Mouse (Mus musculus): ENCODE measurements around the gene Csad. TPM values are rescaled to one million over a fixed set of nuclear protein-coding genes. Genes with fewer than 3 reads are reported as not detected.
"Not testable (repeated sequence)": the region's sequence is repeated elsewhere in the genome, so short reads cannot be mapped to it uniquely, and the experiment has no call there.

Csad gene
- polyA plus RNA-seq, 1 experiment from 2014 or later = 89.6 TPM

GRCm38 (mm10) chr15:102231748-102232147, 27.2 kb upstream of the Csad start, which contains the start of gene Itgb7:
Gene Itgb7, minus strand, starts transcription at chr15:102231944.
- Histone ChIP-seq H3K4me2 (no peak within 1 kb of the TSS), H3K9ac (peak within 1 kb of the TSS; percentile 16; the same call in 1 of the 2 replicates), H3K27ac (peak within 1 kb of the TSS; percentile 48), H3K36me3 (peaks cover 32% of the 10 kb centered on the region), H3K9me3 (no peaks in the 10 kb centered on the region), H3K4me3 (no peak within 1 kb of the TSS), H3K27me3 (no peaks in the 10 kb centered on the region), H3K4me1 (peaks cover 41% of the 10 kb centered on the region)
- ATAC-seq (ENCODE audit: insufficient number of reproducible peaks, insufficient read depth, low FRiP score, low TSS enrichment, low read depth) = no peak
- WGBS = 38% methylated on average over 6 of the region's 6 CpGs

GRCm38 (mm10) chr15:102230408-102231321, 26.1 kb upstream of the Csad start:
- Histone ChIP-seq H3K27ac (no peak overlapping the region; the same call in 1 of the 2 replicates), H3K4me2 (no peak overlapping the region), H3K9me3 (no peaks in the 10 kb centered on the region), H3K36me3 (peaks cover 22% of the 10 kb centered on the region), H3K4me1 (peaks cover 34% of the 10 kb centered on the region), H3K4me3 (no peak overlapping the region), H3K9ac (no peak overlapping the region), H3K27me3 (no peaks in the 10 kb centered on the region)
- 71% methylated on average over 17 of the region's 17 CpGs for WGBS
- ATAC-seq (ENCODE audit: insufficient number of reproducible peaks, insufficient read depth, low FRiP score, low TSS enrichment, low read depth) = no peak

GRCm38 (mm10) chr15:102225619-102226018, 21.1 kb upstream of the Csad start:
- not testable (repeated sequence) for H3K9ac ChIP-seq; H3K36me3 ChIP-seq; H3K27ac ChIP-seq; H3K9me3 ChIP-seq; ATAC-seq (ENCODE audit: insufficient number of reproducible peaks, insufficient read depth, low FRiP score, low TSS enrichment, low read depth); H3K4me2 ChIP-seq; H3K4me3 ChIP-seq
- H3K27me3 ChIP-seq = peaks cover 15% of the 10 kb centered on the region
- H3K4me1 ChIP-seq = peaks cover 15% of the 10 kb centered on the region
- whole genome bisulfite sequencing = 76% methylated on average over 6 of the region's 6 CpGs

GRCm38 (mm10) chr15:102224992-102225617, 20.6 kb upstream of the Csad start:
- peak overlapping the region; percentile 51 for H3K4me3 ChIP-seq
- WGBS = 19% methylated on average over 21 of the region's 21 CpGs
- peaks cover 15% of the 10 kb centered on the region for H3K27me3 ChIP-seq
- peak overlapping the region; percentile 28; the same call in 1 of the 2 replicates for H3K27ac ChIP-seq
- peak overlapping the region; percentile 90 for H3K4me2 ChIP-seq
- H3K9me3 ChIP-seq = no peaks in the 10 kb centered on the region
- H3K4me1 ChIP-seq = peaks cover 12% of the 10 kb centered on the region
- no peaks in the 10 kb centered on the region for H3K36me3 ChIP-seq
- H3K9ac ChIP-seq = peak overlapping the region; percentile 74
- no peak for ATAC-seq (ENCODE audit: insufficient number of reproducible peaks, insufficient read depth, low FRiP score, low TSS enrichment, low read depth)

GRCm38 (mm10) chr15:102224186-102224991, 19.9 kb upstream of the Csad start:
- Histone ChIP-seq H3K36me3 (no peaks in the 10 kb centered on the region), H3K4me3 (peak overlapping the region; percentile 51), H3K4me2 (peak overlapping the region; percentile 90), H3K9me3 (no peaks in the 10 kb centered on the region), H3K27me3 (peaks cover 15% of the 10 kb centered on the region), H3K27ac (peak overlapping the region; percentile 28; the same call in 1 of the 2 replicates), H3K4me1 (peaks cover 12% of the 10 kb centered on the region), H3K9ac (peak overlapping the region; percentile 74)
- 3% methylated on average over 43 of the region's 43 CpGs for WGBS
- ATAC-seq (ENCODE audit: insufficient number of reproducible peaks, insufficient read depth, low FRiP score, low TSS enrichment, low read depth) = peak; percentile 68

- Histone ChIP-seq H3K9me3 (no peaks in the 10 kb centered on the region), H3K36me3 (peaks cover 3% of the 10 kb centered on the region), H3K27ac (no peak overlapping the region), H3K4me3 (no peak overlapping the region), H3K4me2 (no peak overlapping the region), H3K4me1 (peaks cover 12% of the 10 kb centered on the region), H3K9ac (no peak overlapping the region; the same call in 1 of the 2 replicates), H3K27me3 (peaks cover 15% of the 10 kb centered on the region)
- WGBS = 55% methylated on average over 10 of the region's 10 CpGs
- ATAC-seq (ENCODE audit: insufficient number of reproducible peaks, insufficient read depth, low FRiP score, low TSS enrichment, low read depth) = no peak
Measured at GRCm38 (mm10) chr15:102222386-102222785, 17.9 kb upstream of the Csad start.

- H3K27ac ChIP-seq = no peak overlapping the region
- 89% methylated on average over 7 of the region's 7 CpGs for WGBS
- H3K4me1 ChIP-seq = no peaks in the 10 kb centered on the region
- peaks cover 50% of the 10 kb centered on the region for H3K36me3 ChIP-seq
- no peak overlapping the region for H3K4me3 ChIP-seq
- no peaks in the 10 kb centered on the region for H3K9me3 ChIP-seq
- H3K4me2 ChIP-seq = no peak overlapping the region
- H3K27me3 ChIP-seq = no peaks in the 10 kb centered on the region
- no peak; the same call in 1 of the 2 replicates for ATAC-seq (ENCODE audit: insufficient number of reproducible peaks, insufficient read depth, low FRiP score, low TSS enrichment, low read depth)
- 0 out of 2 replicates have a peak overlapping the region, but pooled peaks have one; percentile 6 for H3K9ac ChIP-seq
Measured at GRCm38 (mm10) chr15:102217325-102217724, 12.8 kb upstream of the Csad start.

GRCm38 (mm10) chr15:102216459-102217228, 12.1 kb upstream of the Csad start:
- Histone ChIP-seq H3K4me3 (no peak overlapping the region), H3K4me1 (no peaks in the 10 kb centered on the region), H3K4me2 (no peak overlapping the region), H3K9ac (0 out of 2 replicates have a peak overlapping the region, but pooled peaks have one; percentile 6), H3K27ac (no peak overlapping the region), H3K36me3 (peaks cover 57% of the 10 kb centered on the region), H3K9me3 (no peaks in the 10 kb centered on the region), H3K27me3 (no peaks in the 10 kb centered on the region)
- 86% methylated on average over 16 of the region's 16 CpGs for WGBS
- ATAC-seq (ENCODE audit: insufficient number of reproducible peaks, insufficient read depth, low FRiP score, low TSS enrichment, low read depth) = no peak

GRCm38 (mm10) chr15:102215624-102216023, 11.1 kb upstream of the Csad start:
- peaks cover 65% of the 10 kb centered on the region for H3K36me3 ChIP-seq

GRCm38 (mm10) chr15:102214132-102214531, 9.6 kb upstream of the Csad start:
- peaks cover 80% of the 10 kb centered on the region for H3K36me3 ChIP-seq
- no peaks in the 10 kb centered on the region for H3K27me3 ChIP-seq
- H3K9ac ChIP-seq = no peak overlapping the region
- H3K4me2 ChIP-seq = no peak overlapping the region
- ATAC-seq (ENCODE audit: insufficient number of reproducible peaks, insufficient read depth, low FRiP score, low TSS enrichment, low read depth) = no peak
- H3K4me3 ChIP-seq = no peak overlapping the region
- WGBS = 31% methylated on average over 2 of the region's 2 CpGs
- no peaks in the 10 kb centered on the region for H3K9me3 ChIP-seq
- H3K4me1 ChIP-seq = no peaks in the 10 kb centered on the region
- H3K27ac ChIP-seq = no peak overlapping the region

More at GRCm38 (mm10) chr15:102215624-102216023, 11.1 kb upstream of the Csad start:
- ATAC-seq (ENCODE audit: insufficient number of reproducible peaks, insufficient read depth, low FRiP score, low TSS enrichment, low read depth) = no peak
- no peak overlapping the region for H3K9ac ChIP-seq
- no peak overlapping the region for H3K4me3 ChIP-seq
- H3K27ac ChIP-seq = 0 out of 2 replicates have a peak overlapping the region, but pooled peaks have one; percentile 11
- no peaks in the 10 kb centered on the region for H3K4me1 ChIP-seq
- no peaks in the 10 kb centered on the region for H3K9me3 ChIP-seq
- no peak overlapping the region for H3K4me2 ChIP-seq
- WGBS = 68% methylated on average over 6 of the region's 6 CpGs
- H3K27me3 ChIP-seq = no peaks in the 10 kb centered on the region
